Mouse (Mus musculus): Measurements from ENCODE around the gene Ranbp1.

Ranbp1 gene

DNA sequence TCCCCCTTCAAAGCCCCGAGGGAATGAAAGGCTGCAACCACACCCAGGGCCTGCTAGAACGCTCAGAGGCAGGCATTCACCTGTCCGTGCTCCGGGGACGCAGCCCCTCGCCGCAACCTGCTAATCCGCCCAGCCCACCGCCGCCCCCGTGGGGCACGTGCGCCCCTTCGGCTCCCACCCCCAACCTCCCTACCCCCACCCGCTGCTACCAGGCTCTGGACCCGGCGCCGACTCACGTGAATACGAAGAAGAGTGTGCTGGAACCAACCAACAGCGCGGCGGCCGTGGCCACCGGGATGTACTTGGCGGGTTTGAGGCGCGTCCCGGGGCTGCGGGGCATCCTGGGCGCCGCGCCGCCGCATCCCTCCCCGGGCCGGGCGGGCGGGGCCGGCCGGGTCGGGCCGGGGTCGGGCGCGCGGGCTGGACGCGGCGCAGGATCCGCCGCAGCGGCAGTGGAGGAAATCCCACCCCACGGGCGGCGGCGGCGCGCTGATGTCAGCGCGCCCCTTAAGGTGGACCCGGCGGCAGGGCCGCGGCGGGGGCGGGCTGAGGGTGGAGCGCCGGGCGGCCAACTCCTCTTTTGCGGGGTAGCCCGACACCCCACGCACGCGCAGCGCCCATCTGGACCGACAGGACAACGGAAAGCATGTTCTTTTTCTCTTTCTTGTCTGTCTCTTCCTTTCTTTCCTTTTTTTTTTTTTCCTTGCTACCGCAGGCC is 13.7 kb downstream of the Ranbp1 start, which contains the start of gene Zdhhc8:
Zdhhc8 (minus strand) TSS at position 466 of the 718 bp plus-strand sequence.
- peak; percentile 42 for DNase-seq (ENCODE audit: low read depth, low spot score)

DNA sequence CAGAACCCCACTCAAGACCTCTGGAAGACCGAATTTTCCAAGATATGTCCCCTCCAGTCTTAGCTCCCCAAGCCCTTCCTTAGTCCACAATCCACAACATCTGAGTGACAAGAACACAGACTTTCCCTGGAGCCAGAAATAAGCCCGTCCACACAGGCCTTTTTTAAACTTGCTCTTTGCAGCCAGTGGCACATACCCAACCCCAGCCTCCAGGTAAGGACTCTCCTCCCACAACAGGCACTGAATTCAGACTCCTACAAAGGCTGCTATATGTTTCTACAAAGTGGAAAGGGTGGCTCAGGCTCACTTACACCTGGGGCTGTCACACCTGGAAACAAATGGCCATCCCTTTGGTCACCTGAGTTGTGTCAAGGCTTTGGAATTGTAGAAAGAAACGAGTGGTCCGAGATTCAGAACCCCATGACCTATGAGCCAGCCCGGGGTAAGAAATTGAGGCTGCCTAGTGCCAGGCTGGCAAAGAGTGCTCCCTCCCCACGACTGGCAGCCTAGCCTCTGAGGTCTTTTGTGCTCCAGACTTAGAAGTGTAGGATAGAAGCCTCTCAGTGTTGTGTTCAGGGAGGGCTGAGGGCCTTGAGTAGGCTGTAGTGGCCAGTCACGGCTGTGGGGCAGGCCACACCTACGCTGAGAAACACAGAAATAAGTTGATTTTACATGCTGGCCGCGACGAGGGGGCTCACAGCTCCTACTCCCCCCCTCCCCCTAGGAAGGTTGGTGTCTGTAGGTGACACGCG is 14.4 kb downstream of the Ranbp1 start:
- no peak for DNase-seq (ENCODE audit: low read depth, low spot score)

DNA sequence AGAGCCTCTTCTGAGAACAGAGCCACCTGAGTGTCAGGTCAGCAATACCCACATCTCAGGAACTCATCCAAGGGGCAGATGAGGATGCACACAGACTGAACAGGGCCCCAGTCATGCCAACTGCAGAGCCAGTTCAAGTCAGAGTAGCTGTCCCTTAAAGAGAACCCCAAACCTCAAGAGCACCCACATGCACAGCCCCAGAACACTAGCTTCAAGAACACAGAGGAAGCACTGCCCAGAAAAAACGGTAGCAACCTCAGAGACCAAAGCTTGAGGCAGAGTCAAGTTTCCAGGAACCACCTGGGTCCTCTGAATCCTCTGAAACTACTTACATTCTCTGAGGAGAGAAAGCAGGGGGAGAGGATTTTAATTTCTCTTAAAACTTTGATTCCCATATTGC is 15.1 kb downstream of the Ranbp1 start:
- DNase-seq (ENCODE audit: low read depth, low spot score): no peak

DNA sequence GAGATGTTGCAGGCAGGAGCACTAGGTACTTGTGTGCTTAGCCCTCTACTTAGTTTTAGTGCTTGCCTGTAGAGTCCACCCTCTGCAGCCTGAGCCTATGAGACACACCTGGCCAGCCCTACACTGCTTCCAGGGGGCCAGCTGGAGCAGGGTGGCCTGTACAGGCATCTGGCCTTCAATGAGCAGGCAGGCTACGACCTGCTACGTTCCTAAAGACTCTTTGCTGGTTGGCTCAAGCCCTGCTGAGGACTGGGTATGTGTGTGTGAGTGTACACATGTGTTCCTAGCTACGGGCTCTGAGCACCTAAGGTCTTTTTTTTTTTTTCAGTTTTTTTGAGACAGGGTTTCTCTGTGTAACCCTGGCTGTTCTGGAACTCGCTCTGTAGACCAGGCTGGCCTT is 17.1 kb downstream of the Ranbp1 start:
- DNase-seq (ENCODE audit: low read depth, low spot score): no peak

DNA sequence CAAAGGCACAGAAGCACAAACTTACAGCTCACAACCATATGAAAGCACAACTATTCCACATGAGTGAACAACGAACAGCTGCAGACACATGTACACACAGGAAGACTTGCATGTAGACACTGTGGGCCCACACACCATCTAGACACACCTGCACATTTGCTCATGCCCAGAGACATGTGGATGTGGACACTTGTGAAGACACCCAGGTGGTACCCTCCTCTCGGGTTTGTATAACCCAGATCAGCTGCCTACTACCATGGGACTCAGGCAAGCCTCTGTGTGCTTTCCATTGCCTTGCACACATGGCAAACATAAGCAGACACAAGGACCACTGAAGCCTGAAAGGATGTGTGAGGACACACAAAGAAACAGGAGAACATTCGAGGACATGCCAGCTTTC is 17.5 kb downstream of the Ranbp1 start:
- DNase-seq (ENCODE audit: low read depth, low spot score): no peak

DNA sequence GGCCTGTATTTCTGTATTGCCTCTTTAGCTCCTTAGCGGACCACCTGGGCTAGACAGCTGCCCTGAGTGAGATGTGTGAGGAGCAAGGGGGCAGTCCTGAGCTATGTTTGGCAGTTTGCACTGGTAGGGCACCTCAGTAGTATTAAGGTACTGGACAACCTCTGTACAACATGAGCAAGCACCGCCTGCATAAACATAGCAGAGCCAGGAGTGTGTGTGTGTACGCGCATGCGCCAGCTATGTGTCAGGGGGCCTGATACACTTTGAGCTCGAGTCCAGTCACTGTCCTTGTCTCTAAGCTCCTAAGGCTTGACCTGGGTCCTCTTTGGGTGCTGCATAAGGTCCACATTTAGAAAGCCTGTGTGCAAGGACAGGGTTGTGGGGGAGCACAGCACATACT is 17.9 kb downstream of the Ranbp1 start:
- no peak for DNase-seq (ENCODE audit: low read depth, low spot score)

DNA sequence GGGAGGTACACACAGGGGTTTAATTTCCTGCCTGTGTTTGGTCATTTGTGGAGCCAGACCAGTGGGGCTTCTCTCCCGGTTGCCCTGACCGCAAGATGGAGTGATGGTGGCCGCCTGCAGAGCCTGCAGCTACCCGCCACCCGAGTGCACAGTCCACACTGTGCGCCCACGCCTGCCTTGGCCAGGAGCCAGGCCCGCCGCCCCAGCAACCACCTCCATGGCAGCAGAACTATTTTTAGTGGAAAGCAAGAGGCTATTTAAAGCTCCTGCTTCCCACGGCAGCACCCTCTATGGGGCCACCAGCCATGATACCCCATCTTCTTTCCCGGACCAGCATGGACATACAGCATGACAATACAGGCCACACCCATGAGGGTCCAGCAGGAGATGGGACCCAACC is 18.9 kb downstream of the Ranbp1 start:
- no peak for DNase-seq (ENCODE audit: low read depth, low spot score)

DNA sequence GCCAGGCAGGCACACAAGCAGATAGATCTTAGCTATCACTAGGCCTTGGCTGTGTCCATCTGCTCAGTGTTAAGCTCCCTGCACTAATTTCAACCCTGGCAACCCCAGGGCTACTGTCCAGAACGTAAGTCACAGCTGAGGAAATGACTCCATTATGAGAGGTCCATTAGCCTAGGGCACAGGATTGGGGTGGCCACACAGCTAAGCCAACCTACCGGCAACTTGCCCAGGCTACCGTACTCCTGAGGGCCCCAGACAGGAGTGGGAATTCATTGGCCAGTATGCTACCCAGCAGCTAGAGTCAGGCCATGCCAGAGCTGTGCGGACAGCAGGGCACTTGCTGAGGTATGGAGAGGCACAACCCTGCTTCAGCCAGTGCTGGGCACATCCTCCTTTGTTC is 19.7 kb downstream of the Ranbp1 start:
- DNase-seq (ENCODE audit: low read depth, low spot score): no peak

DNA sequence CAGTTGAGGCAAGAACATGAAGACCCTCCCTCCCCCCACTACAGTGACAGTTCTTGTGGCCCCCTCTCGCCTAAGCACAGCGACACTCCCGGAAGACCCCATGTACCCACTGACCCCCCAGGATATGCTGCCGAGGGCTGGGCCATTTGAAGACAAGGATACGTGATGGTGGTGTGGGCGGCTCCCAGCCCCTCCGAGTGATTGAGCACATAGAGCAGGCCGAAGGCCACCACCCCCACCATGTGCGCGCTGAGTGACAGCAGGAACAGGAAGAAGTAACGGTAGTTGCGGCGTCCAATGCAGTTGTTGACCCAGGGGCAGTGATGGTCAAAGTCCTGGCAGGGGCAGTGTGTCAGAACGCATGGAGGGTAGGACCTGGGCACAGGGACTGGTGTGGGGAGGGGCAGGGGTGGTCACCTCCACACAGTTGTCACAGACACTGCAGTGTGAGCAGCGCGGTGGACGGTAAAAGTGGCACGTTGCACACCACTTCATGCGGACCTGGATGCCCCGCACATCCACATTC is 20.6 kb downstream of the Ranbp1 start:
- DNase-seq (ENCODE audit: low read depth, low spot score): no peak

DNA sequence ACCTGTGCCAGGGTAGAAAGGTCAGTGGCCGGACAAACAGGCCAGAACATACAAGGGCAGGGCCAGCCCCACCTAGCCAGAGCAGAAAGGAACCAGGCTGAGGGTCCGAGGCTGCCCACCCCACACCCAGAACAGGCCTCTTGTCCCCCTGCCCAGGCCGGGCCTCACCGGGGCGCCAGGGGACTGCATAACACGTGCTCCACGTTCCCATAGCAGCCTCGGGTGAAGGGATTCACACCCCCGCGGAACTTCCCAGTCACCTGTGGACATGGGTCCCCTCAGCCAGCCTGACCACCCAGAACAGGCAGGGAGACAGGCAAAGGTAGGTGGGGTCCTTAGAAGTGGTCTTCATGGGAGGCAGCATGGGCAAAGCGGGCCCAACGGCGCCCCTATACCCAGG is 21.3 kb downstream of the Ranbp1 start:
- DNase-seq (ENCODE audit: low read depth, low spot score): no peak

DNA sequence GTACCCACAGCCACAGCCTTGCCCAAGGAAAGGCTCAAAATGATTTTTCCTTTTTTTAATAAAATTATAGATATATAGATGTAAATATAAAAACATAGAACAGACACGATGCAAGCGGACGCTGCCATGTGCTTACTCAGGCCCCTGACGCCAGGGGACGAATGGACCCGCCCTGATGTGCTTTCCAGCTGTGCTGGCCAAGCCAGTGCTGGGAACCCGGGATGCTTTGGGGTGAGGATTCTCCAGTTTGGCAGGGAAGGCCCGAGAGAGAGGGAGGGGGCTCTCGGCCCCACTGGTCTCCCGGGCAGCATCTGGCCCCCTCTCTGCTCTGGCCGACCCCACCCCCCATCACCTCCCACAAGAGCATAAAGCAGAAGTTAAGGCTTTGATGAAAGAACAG is 26.3 kb downstream of the Ranbp1 start:
- no peak for DNase-seq (ENCODE audit: low read depth, low spot score)

DNA sequence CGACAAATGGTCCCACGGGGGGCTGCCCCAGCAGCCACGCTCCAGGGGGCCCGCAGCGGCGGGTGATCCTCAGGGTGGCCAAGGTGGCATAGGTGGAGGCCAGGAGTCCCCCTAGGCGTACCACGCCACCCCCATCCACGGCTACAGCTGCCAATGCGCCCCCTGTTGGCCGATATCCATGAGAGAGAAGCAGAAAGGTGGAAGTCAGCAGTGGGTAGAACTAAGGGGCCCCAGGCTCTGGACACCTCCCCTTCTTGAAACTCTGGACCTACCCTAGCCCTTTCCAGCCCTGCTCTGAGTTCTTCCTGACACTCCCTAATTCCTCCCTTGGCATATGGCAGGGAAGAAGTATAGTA is 27.0 kb downstream of the Ranbp1 start:
- no peak for DNase-seq (ENCODE audit: low read depth, low spot score)

DNA sequence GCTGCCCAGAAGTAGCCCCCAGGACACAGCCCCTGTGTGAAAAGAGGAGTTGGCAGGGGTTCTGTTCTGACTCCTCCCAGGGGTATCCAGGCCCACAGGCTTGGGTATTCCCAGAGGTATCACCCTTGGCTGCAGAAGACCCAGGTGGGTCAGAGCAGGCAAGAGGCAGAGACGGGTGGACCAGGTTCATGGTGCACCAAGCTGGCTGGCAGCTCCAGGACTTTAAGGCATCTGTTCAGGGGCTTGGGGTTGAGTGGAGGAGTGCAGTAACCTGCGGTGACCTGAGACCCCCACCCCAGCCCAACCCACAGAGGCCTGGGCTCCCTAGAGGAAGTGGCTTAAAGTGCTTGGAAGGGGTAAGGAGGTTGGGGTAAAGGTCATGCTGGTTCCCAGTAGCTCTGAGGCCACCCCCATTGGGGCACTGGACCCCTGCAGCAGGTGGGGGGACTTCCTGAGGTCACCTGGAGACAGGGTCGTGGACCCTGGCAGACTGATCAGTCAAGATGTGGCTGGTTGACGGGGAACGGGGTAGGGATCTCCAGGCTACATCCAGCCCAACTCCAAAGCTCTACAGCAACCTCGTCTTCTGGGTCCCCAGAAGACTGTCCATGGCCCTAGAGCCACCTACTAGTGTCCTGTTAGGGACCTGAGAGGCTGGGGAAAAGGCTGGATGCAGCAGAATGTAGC is 27.5 kb downstream of the Ranbp1 start:
- DNase-seq (ENCODE audit: low read depth, low spot score): no peak

DNA sequence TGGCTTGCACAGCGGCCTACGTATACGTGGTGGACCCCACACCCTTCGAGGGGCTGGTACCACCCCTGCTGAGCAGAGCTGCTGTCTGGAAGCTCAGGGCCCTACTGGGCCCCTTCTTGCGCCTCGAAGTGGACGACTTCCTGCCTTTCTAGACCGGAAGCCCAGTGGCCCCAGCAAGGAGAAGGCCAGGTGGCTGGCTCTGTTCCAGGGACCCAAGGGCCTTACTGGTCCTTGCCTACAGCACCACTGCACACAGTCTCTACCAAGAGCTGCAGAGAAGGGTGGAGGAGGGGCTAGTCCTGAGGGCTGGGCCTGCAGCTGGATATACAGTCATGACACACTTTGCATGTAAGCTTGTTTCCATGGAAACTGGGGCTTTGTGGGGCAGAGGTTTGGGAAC is 28.5 kb downstream of the Ranbp1 start:
- DNase-seq (ENCODE audit: low read depth, low spot score): no peak

DNA sequence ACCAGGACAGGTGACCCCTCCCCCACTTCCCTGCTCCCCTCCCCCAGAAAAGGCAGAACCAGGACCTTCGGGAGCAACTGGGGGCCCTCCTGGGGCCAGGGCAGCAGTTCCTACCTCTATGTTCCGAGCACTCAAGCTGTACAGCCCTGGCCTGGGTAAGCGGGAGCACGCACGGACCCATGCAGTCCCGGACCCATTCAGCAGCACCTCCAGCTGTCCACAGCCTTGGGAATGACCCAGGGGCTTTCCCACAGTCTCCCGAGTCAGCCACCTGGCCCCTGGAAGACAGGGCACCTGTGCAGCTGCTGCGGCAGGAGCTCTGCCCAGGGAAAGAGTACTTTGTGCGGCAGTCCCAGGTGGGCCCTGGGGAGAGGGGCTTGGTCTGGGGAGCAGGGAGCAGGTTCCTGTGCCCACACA is 29.9 kb downstream of the Ranbp1 start:
- DNase-seq (ENCODE audit: low read depth, low spot score): no peak

DNA sequence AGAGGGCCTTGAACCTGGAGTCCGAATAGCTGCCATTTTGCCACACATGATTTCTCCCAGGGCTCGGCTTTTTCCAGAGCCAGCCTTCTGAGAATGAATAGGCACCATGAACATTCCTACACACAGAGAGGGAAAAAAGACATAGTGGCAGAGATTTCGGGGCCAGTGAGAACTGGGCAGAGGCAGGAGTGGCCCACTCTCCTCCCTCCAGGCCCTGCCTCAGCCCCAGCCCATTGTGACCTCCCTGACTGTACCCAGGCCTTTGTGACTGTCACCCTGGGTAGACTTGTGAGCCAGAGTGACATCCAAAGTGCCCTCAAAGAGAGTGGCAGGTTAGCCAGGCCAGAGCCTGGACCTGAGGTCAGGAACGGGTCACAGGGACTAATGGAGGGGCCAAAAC is 31.0 kb downstream of the Ranbp1 start, which contains the start of gene Ccdc188:
Ccdc188 (plus strand) TSS at position 301 of the 400 bp plus-strand sequence.
- no peak for DNase-seq (ENCODE audit: low read depth, low spot score)

DNA sequence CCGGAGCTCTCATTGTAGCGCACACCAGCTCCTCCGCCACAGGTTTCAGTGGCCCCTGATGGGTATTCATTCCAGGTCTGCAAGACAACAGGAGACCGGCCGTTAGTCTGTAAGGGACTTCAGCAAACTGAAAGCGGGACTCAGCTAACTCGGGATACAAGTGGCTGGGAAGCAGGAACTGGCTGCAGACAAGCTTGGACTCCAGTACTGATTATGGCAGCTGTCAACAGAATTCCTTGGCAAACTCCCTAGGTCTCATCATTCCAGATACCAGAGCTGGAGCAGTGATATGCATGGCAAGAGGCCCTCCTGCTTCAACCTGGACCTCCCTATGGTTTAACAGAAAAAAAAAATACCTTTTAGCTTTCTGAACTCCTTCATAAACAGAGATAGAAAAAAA is 33.7 kb downstream of the Ranbp1 start:
- no peak for DNase-seq (ENCODE audit: low read depth, low spot score)

DNA sequence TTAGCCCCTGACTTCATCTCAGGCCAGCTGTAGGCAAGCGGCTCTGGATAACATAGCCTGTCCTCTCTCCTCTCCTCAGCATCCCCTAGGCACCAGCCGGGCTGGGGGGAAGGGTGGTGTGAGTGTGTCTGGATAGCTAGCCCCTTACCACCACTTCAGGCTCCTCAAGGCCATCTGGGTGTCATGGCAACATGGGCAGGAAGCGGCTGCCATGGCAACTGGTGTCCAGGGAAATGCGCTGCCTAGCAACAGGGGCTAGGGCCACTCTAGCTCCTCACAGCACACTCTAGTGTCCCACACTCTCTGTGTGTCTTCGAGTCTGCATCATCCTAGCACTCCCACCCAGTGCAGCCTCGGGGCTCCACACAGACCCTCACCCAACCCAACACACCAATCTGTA is 34.8 kb downstream of the Ranbp1 start:
- peak; percentile 23 for DNase-seq (ENCODE audit: low read depth, low spot score)

DNA sequence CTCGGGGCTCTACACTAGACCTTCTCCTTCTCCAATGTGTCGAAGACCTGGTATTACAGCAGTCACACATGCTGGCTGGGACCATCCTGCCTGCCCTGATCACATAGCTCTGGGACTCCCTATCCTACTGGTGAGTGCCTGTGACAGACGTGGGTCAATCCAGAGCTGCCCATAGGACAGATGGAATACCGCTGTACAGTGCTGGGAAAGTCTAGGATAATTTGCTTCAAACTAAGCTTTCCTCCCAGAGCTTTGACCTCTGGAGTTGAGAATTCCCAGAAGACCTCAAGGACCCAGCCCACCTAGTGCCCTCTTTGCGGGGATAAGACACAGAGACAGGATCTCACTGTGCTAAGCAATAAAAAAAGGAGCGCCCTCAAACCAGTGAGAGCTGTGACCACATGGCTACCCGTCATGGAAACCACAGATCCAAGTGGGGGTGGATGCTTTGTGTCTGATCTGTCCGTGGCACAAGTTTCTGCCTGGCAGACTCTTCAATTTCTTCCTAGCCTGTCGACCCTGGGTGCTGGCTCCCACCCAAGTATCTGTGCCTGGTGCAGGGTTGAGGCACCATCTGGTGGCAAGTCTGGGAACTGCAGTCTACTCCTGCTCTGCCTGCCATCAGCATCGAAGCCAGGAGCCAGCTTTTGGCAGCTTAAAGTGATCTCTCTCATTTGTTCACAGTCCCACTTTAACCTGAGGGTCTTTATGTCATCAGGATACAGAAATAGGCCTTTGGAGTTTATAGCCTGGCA is 36.9 kb downstream of the Ranbp1 start:
- DNase-seq (ENCODE audit: low read depth, low spot score): peak; percentile 71

DNA sequence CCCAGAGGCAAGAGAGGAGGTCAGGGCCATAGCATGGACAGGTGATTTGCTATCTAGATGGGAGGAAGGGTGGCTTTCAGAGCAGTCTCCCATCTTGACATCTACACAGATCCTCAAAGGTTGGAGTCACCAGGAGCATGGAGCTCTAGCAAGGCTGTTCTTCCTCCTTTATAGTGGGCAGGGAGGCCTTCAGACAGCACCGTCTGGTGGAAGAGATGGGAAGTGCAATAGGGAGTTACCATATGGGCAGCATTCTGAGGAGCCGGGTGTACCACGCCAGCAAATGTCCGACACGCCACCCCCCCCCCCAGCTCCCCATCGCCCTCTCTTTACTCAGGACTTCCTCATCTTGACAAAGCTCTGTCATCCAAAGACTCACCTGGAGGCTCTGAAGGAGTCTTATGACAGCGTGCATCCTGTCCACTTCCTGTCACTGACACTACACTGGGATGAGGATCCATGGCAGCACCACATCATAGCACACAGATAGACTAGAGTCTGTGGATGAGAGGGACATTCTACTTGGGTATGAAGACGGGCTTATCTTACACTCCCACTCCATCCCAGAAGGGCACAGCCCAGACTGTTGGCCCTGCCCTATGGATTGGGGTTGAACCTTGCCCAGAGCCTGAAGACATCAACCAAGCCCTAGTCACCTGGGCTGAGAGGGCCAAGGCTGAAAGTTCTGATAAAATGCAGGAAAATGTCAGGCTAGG is 37.7 kb downstream of the Ranbp1 start:
- DNase-seq (ENCODE audit: low read depth, low spot score): peak; percentile 62
